Mouse (Mus musculus) adrenal gland, adult (tissue): ENCODE data around the gene Nhlrc3.

Experiments
- DNase-seq, 2 experiments: peaks; one replicate each; pipeline ENCODE4 v3.0.0; 2022 to 2023; ENCODE audit warnings: low spot score in 1 of 2; ENCODE audit not compliant: inconsistent age in 2 of 2

Nhlrc3 gene

GRCm38 (mm10) chr3:53463046-53463764 lies at the start of gene Nhlrc3, which contains the start of gene Proser1:
TSS of gene Nhlrc3 (minus strand) at chr3:53463332.
TSS of gene Proser1 (plus strand) at chr3:53463666.
- peak; percentile 97 to 98 for DNase-seq

- DNase-seq, result no peak
Observed at GRCm38 (mm10) chr3:53502428-53502827, 39.3 kb upstream of the Nhlrc3 start.

- no peak for DNase-seq
Observed at GRCm38 (mm10) chr3:53498351-53498905, 35.3 kb upstream of the Nhlrc3 start.

GRCm38 (mm10) chr3:53488353-53488752 lies 25.2 kb upstream of the Nhlrc3 start, which contains the start of gene Stoml3:
TSS of gene Stoml3 (plus strand) at chr3:53488653.
- no peak for DNase-seq

GRCm38 (mm10) chr3:53486996-53487576 lies 24.0 kb upstream of the Nhlrc3 start:
- DNase-seq, result no peak

- DNase-seq, result no peak
Observed at GRCm38 (mm10) chr3:53486561-53486960, 23.4 kb upstream of the Nhlrc3 start.

- no peak for DNase-seq
Observed at GRCm38 (mm10) chr3:53483414-53484059, 20.4 kb upstream of the Nhlrc3 start.

GRCm38 (mm10) chr3:53478419-53479046 lies 15.4 kb upstream of the Nhlrc3 start:
- DNase-seq, result no peak

- DNase-seq, result no peak
Observed at GRCm38 (mm10) chr3:53477468-53477867, 14.3 kb upstream of the Nhlrc3 start.

GRCm38 (mm10) chr3:53475889-53476288 lies 12.8 kb upstream of the Nhlrc3 start:
- peak in 1 of 2 experiments; percentile 59 for DNase-seq

- no peak for DNase-seq
Observed at GRCm38 (mm10) chr3:53474179-53474578, 11.0 kb upstream of the Nhlrc3 start.

GRCm38 (mm10) chr3:53472061-53472460 lies 8.9 kb upstream of the Nhlrc3 start:
- DNase-seq, result no peak

- no peak for DNase-seq
Observed at GRCm38 (mm10) chr3:53469650-53470049, 6.5 kb upstream of the Nhlrc3 start.

- peak; percentile 43 to 77 for DNase-seq
Observed at GRCm38 (mm10) chr3:53467356-53467755, 4.2 kb upstream of the Nhlrc3 start.

GRCm38 (mm10) chr3:53466481-53466880 lies 3.3 kb upstream of the Nhlrc3 start:
- no peak for DNase-seq

- DNase-seq, result peak in 1 of 2 experiments; percentile 56
Observed at GRCm38 (mm10) chr3:53465330-53465729, 2.2 kb upstream of the Nhlrc3 start.

- DNase-seq, result peak in 1 of 2 experiments; percentile 69
Observed at GRCm38 (mm10) chr3:53464146-53464698, 1.1 kb upstream of the Nhlrc3 start.

- no peak for DNase-seq
Observed at GRCm38 (mm10) chr3:53463765-53464114, 608 bp upstream of the Nhlrc3 start.

GRCm38 (mm10) chr3:53462701-53463045 lies 459 bp downstream of the Nhlrc3 start:
- no peak for DNase-seq

- DNase-seq, result no peak
Observed at GRCm38 (mm10) chr3:53460106-53460505, 3.0 kb downstream of the Nhlrc3 start.

- DNase-seq, result no peak
Observed at GRCm38 (mm10) chr3:53457750-53458149, 5.4 kb downstream of the Nhlrc3 start.
